In the genomic region with DNA sequence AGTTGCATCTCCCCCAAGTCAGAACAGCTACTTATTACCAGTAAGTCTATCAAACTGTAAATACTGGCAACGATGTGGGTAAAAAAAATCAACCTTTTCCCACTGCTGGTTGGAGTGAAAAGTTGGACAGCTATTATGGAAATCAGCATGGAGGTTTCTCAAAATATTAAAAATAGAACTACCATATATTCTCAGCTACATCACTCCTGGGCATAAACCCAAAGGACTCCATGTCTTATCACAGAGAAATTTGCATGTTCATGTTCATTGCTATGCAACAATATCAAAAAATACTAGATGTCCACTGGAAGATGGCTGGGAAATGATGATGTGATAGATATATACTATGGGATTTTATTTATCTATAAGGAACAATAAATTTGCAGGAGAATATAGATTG, we compare ENCODE assay signal across 18 mouse cellular contexts.
DNase-seq lines count a peak whose midpoint lies in the region; ATAC-seq lines count a peak whose summit lies in the region.
"Had no signal": no experiment of that assay in that cellular context is flagged by ENCODE, and none has a peak within 500 bp of the region (broad histone marks: within the 10 kb centered on the region; RNA-seq: fewer than 3 reads in every experiment).

No protein-coding gene starts in this region.

- no peak for DNase-seq in frontal cortex, postnatal 36 days (ENCODE audit: low spot score in 2 of 2)
- DNase-seq in brain, adult 2 months (ENCODE audit: low read depth, low spot score) = peak; percentile 38
- no peak for DNase-seq in kidney, postnatal 10 days
- DNase-seq: adrenal gland, adult 2 months; adrenal gland, adult 8-10 months; adrenal gland, postnatal 10 days; adrenal gland, postnatal 14 days; adrenal gland, postnatal 25 days; adrenal gland, postnatal 36 days; B cell, adult 2 months; cerebellum, adult 11 months; cerebellum, adult 11-12 months; cerebellum, adult 18-20 months; cerebellum, adult 2 months had no signal

- ATAC-seq in frontal cortex, adult (ENCODE audit: low TSS enrichment) = peak; percentile 57; the same call in 1 of the 2 replicates
- ATAC-seq: activated CD4-positive, CD25-positive, alpha-beta regulatory T cell, adult 4 months; CD4-positive, CD25-positive, alpha-beta regulatory T cell, adult 4 months; Patski had no signal
